Mouse (Mus musculus): Measurements from ENCODE around the gene Ubp1. TPM values are rescaled to one million over a fixed set of nuclear protein-coding genes. Genes with fewer than 3 reads are reported as not detected.

The Ubp1 gene
- total and polyA plus RNA-seq, 2 experiments from 2014 or later: 17.8 to 92.5 TPM

- no peak overlapping the region for H3K9ac ChIP-seq
- H3K4me2 ChIP-seq (ENCODE audit: low read depth): no peak overlapping the region
- H3K36me3 ChIP-seq (ENCODE audit: insufficient read depth): peaks cover 38% of the 10 kb centered on the region
- DNase-seq (no peak), ATAC-seq (no peak)
- no peak overlapping the region for H3K27ac ChIP-seq (ENCODE audit: low read depth, low read length)
- TF ChIP-seq CTCF (IDR thresholded peaks at IDR 0.05; ENCODE audit: low read depth): no peak
- H3K4me1 ChIP-seq (ENCODE audit: insufficient read depth): no peaks in the 10 kb centered on the region
- no peak overlapping the region for H3K4me3 ChIP-seq (ENCODE audit: low read depth, low read length)
- H3K9me3 ChIP-seq (ENCODE audit: low read length): no peaks in the 10 kb centered on the region
- 85% methylated on average over 13 of the region's 13 CpGs for WGBS
- H3K27me3 ChIP-seq (ENCODE audit: insufficient read depth, low read length): no peaks in the 10 kb centered on the region
Observed at GRCm38 (mm10) chr9:113984946-113985620, 54.3 kb downstream of the Ubp1 start.

- Histone ChIP-seq H3K27ac (ENCODE audit: low read depth, low read length) (no peak overlapping the region), H3K27me3 (ENCODE audit: insufficient read depth, low read length) (no peaks in the 10 kb centered on the region), H3K9me3 (ENCODE audit: low read length) (no peaks in the 10 kb centered on the region), H3K4me3 (ENCODE audit: low read depth, low read length) (no peak overlapping the region), H3K4me1 (ENCODE audit: insufficient read depth) (no peaks in the 10 kb centered on the region), H3K36me3 (ENCODE audit: insufficient read depth) (0 out of 2 replicates have a peak, but pooled peaks cover 11% of the 10 kb centered on the region), H3K9ac (no peak overlapping the region), H3K4me2 (ENCODE audit: low read depth) (no peak overlapping the region)
- TF ChIP-seq CTCF (IDR thresholded peaks at IDR 0.05; ENCODE audit: low read depth): peak; percentile 94
- 26% methylated on average over 18 of the region's 18 CpGs for whole genome bisulfite sequencing
- DNase-seq: peak; percentile 89
- peak; percentile 81 for ATAC-seq
Observed at GRCm38 (mm10) chr9:113990547-113991248, 60.0 kb downstream of the Ubp1 start.

GRCm38 (mm10) chr9:113992810-113993209 lies 62.1 kb downstream of the Ubp1 start:
- no peaks in the 10 kb centered on the region for H3K9me3 ChIP-seq (ENCODE audit: low read length)
- H3K27me3 ChIP-seq (ENCODE audit: insufficient read depth, low read length): no peaks in the 10 kb centered on the region
- 80% methylated on average over 7 of the region's 7 CpGs for WGBS
- DNase-seq (no peak), ATAC-seq (no peak)
- H3K4me3 ChIP-seq (ENCODE audit: low read depth, low read length): no peak overlapping the region
- H3K27ac ChIP-seq (ENCODE audit: low read depth, low read length): no peak overlapping the region
- no peak for TF ChIP-seq CTCF (IDR thresholded peaks at IDR 0.05; ENCODE audit: low read depth)
- H3K36me3 ChIP-seq (ENCODE audit: insufficient read depth): 0 out of 2 replicates have a peak, but pooled peaks cover 6% of the 10 kb centered on the region
- H3K4me1 ChIP-seq (ENCODE audit: insufficient read depth): no peaks in the 10 kb centered on the region
- no peak overlapping the region for H3K4me2 ChIP-seq (ENCODE audit: low read depth)
- no peak overlapping the region for H3K9ac ChIP-seq

- no peaks in the 10 kb centered on the region for H3K27me3 ChIP-seq (ENCODE audit: insufficient read depth, low read length)
- no peaks in the 10 kb centered on the region for H3K9me3 ChIP-seq (ENCODE audit: low read length)
- peak; percentile 40 for TF ChIP-seq CTCF (IDR thresholded peaks at IDR 0.05; ENCODE audit: low read depth)
- no peaks in the 10 kb centered on the region for H3K4me1 ChIP-seq (ENCODE audit: insufficient read depth)
- no peak for DNase-seq
- no peak overlapping the region for H3K9ac ChIP-seq
- ATAC-seq: no peak
- no peak overlapping the region for H3K4me2 ChIP-seq (ENCODE audit: low read depth)
- no peak overlapping the region for H3K4me3 ChIP-seq (ENCODE audit: low read depth, low read length)
- H3K36me3 ChIP-seq (ENCODE audit: insufficient read depth): peaks cover 23% of the 10 kb centered on the region
- 69% methylated on average over 2 of the region's 2 CpGs for WGBS
- no peak overlapping the region for H3K27ac ChIP-seq (ENCODE audit: low read depth, low read length)
Observed at GRCm38 (mm10) chr9:113998311-113998710, 67.6 kb downstream of the Ubp1 start.

- WGBS: 77% methylated on average over 9 of the region's 9 CpGs
- no peak overlapping the region for H3K27ac ChIP-seq (ENCODE audit: low read depth, low read length)
- DNase-seq (no peak), ATAC-seq (no peak)
- no peak overlapping the region for H3K9ac ChIP-seq
- H3K4me2 ChIP-seq (ENCODE audit: low read depth): no peak overlapping the region
- no peaks in the 10 kb centered on the region for H3K4me1 ChIP-seq (ENCODE audit: insufficient read depth)
- no peaks in the 10 kb centered on the region for H3K9me3 ChIP-seq (ENCODE audit: low read length)
- no peaks in the 10 kb centered on the region for H3K27me3 ChIP-seq (ENCODE audit: insufficient read depth, low read length)
- H3K36me3 ChIP-seq (ENCODE audit: insufficient read depth): peaks cover 6% of the 10 kb centered on the region
- no peak for TF ChIP-seq CTCF (IDR thresholded peaks at IDR 0.05; ENCODE audit: low read depth)
- H3K4me3 ChIP-seq (ENCODE audit: low read depth, low read length): no peak overlapping the region
Observed at GRCm38 (mm10) chr9:114006801-114007200, 76.1 kb downstream of the Ubp1 start.

- TF ChIP-seq CTCF (IDR thresholded peaks at IDR 0.05; ENCODE audit: low read depth): no peak
- Histone ChIP-seq H3K4me2 (ENCODE audit: low read depth) (no peak overlapping the region), H3K9ac (no peak overlapping the region), H3K4me3 (ENCODE audit: low read depth, low read length) (no peak overlapping the region), H3K27ac (ENCODE audit: low read depth, low read length) (no peak overlapping the region), H3K36me3 (ENCODE audit: insufficient read depth) (no peaks in the 10 kb centered on the region), H3K9me3 (ENCODE audit: low read length) (no peaks in the 10 kb centered on the region), H3K4me1 (ENCODE audit: insufficient read depth) (no peaks in the 10 kb centered on the region), H3K27me3 (ENCODE audit: insufficient read depth, low read length) (no peaks in the 10 kb centered on the region)
- ATAC-seq: no peak
- 90% methylated on average over 9 of the region's 9 CpGs for WGBS
- no peak for DNase-seq
Observed at GRCm38 (mm10) chr9:114007850-114008350, 77.2 kb downstream of the Ubp1 start.

- ATAC-seq (no peak), DNase-seq (no peak)
- no peak overlapping the region for H3K27ac ChIP-seq (ENCODE audit: low read depth, low read length)
- H3K4me2 ChIP-seq (ENCODE audit: low read depth): no peak overlapping the region
- no peak overlapping the region for H3K9ac ChIP-seq
- H3K4me1 ChIP-seq (ENCODE audit: insufficient read depth): no peaks in the 10 kb centered on the region
- H3K36me3 ChIP-seq (ENCODE audit: insufficient read depth): 0 out of 2 replicates have a peak, but pooled peaks cover 3% of the 10 kb centered on the region
- H3K4me3 ChIP-seq (ENCODE audit: low read depth, low read length): no peak overlapping the region
- no peak for TF ChIP-seq CTCF (IDR thresholded peaks at IDR 0.05; ENCODE audit: low read depth)
- no peaks in the 10 kb centered on the region for H3K27me3 ChIP-seq (ENCODE audit: insufficient read depth, low read length)
- no peaks in the 10 kb centered on the region for H3K9me3 ChIP-seq (ENCODE audit: low read length)
- WGBS: 37% methylated on average over 5 of the region's 5 CpGs
Observed at GRCm38 (mm10) chr9:114009526-114009925, 78.8 kb downstream of the Ubp1 start.

Data from forebrain, postnatal 0 days (tissue).